Mouse (Mus musculus) lung, postnatal 4 days (tissue): Measurements from ENCODE around the gene Spocd1.

ENCODE experiments used
- DNase-seq, 2 experiments: peaks; one replicate each; pipeline ENCODE4 v3.0.0; 2021

Spocd1 gene

DNA sequence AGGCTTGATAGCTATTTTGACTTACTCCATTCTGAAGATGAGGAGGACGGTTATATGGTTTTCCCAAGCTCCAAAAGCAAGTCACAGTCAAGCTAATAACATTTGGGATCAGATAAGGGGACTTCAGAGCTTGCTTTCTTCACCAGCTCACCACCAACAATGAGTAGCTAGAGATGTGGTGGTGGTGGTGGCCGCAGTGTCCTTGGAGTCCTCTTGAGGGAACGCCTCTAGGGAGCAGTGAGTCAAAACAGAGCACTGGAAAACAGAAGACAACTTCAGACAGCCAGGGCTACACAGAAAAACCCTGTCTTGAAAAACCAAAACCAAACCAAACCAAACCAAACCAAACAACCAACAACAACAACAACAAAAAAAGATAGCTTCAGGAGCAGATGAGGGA lies 10.1 kb upstream of the Spocd1 start:
- no peak for DNase-seq

DNA sequence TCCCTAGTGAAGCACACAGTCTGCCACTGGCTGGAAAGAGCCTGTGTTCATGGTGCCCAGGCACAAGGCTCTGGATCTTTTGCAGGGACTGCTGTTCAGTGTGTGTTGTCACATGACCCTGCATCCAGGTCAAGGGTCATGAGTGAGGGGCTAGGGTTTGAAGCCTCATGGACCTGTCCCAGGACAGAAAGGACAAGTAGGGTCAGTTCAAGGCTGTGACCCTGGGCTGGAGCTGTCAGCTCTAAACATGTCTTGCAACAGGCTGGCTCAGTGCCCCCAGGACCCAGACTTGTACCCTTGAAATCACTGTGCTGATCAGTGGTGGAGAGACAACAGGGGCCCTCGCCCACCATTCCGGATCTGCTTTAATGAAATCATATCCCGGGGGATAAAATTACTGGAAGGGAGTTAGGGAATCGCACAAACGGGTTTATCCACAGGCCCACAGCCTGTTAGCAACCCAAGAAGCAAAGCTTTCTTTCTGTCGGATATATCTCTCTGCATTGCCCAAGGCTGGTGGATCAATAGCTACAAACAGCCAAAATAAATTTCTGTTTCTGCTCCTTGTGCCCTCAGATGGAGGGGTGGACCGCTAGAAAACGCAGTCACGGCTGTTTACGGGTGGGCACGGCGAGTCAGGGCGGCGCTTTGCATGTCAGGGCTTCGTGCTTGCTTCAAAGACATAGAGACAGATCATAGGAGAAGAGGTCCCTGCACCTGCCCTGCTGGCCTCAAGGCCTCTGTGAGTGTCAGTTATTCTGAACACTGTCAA lies 8.3 kb upstream of the Spocd1 start:
- DNase-seq = no peak

DNA sequence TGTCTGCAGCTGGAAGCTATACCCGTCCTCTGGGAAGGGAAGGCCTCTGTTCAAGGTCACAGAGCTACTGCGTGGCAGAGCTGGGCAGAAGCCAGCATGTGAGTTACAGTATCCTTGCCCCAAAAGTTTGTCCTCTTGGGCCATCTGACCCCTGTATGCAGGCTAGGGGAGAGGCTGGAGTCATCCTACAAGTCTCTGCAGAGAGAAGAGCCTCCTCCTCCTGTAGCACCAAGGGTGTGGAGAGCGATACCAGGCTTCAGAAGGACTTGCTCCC lies 7.8 kb upstream of the Spocd1 start:
- DNase-seq = no peak

DNA sequence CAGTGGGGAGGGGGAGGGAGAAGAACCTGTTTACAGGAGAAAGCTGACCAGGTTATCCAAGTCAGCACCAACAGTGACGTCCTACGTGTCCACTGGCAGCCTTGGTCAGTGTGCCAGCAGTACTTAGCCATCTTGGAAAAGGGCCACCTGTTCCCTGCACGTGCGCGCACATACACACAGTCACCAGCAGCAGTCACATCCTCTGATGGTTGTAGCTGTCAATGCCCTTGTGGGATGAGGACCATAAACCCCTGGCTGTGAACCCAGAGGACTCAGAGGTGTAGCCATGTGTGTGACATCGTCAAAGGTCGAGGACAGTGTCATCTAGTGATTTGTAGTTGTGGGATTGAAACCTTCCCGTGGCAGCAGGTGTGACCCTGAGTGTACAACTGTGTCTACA lies 4.9 kb upstream of the Spocd1 start:
- DNase-seq = no peak

DNA sequence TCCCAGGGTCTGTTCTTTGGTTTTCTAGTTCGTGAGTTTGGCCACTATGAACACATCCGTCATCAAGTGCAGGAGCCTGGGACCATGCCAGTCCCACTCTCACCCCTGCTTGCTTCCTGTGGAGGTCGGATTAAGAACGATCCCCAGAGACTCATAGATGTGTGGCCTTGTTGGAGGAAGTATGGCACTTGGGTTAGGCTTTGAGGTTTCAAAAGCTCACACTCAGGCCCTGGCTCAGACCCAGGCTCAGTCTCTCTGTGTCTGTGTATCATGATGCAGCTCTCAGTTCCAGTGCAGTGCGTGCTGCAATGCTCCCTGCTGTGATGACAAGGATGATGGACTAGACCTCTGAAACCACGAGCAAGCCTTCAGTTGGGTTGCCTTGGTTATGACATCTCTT lies 4.4 kb upstream of the Spocd1 start:
- DNase-seq = peak; percentile 18 to 45

DNA sequence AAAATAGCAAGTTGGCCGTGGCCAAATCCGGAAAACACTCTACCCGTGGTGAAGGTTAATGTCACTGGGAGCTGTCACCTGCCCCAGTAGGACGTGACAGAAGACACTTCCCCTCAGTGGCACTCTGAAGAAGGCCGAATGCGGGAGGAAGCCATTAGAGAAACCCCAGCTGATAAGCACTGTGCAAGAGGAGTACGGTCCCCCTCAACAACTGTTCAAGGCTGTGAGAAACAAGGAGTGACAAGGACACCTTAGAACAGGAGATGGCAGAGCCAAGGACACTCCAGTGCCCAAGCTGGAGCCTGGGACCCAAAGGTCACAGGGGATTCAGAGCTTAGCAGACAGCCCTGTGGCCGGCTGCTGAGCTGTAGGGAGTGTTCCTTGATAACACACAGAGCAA lies 2.5 kb upstream of the Spocd1 start:
- no peak for DNase-seq

DNA sequence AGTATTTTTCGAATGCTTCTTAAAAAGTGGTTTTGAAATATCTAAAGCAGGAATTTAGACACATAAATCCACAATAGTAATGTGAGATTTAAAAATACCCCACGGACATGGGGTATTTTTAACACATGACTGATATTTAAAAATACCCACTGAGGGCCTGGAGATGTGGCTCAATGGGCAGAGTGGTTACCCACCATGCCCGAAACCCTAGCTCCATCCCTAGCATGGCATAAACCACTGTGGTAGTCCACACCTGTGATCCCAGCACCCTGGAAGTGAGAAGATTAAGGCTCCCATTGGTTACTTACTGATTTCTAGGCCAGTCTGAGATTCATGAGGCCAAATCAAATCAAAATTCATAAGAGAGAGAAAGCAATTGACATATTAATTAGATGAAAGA lies 2.0 kb upstream of the Spocd1 start:
- no peak for DNase-seq

DNA sequence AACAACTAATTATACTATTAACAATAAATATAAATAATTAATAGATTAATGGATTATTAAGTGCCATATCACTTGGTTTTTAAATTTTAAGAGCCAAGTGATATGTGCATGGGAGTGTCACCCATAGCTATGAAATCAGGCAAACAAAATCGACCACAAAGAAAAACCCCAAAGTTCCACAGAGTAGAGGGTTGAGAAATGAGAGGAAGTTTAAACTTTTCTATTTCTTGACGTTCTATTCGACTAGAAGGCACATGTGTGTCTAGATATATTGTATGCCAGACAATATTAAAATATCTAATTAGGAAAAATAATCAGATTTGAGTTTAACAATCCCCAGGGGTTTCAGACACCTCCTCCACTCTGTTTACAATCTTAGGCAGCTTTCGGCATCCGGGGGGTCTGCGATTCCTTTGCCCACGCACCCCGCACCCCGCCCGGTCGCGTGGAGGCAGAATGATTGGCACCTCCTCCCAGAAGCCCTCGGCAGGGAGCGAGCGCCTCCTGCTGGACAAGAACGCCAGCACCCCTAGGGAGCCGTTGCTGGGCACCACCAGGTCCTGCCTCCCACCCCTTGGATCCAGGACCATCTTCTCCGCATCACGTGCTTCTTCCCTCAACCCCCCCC lies 811 bp upstream of the Spocd1 start:
- DNase-seq = peak; percentile 81 to 91

DNA sequence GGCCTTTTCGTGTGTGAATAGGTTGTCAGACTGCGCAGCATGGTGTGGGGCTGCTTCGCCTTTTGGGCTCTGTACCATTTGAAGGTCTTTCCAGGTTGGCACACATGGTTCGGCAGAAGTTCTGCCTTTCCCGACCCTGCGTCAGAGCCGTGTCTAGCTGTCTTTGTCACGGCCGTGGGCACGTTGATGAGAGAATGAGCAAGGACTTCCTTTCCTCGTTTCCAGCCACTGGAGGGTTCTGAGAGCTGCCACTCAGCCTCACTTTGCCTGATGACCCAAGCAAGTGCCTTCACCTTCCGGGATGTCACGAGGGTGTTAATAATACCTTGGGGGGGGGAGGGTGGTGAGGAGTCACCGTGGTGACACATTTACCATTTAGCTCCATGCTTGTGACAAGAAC lies 4.6 kb downstream of the Spocd1 start:
- no peak for DNase-seq

DNA sequence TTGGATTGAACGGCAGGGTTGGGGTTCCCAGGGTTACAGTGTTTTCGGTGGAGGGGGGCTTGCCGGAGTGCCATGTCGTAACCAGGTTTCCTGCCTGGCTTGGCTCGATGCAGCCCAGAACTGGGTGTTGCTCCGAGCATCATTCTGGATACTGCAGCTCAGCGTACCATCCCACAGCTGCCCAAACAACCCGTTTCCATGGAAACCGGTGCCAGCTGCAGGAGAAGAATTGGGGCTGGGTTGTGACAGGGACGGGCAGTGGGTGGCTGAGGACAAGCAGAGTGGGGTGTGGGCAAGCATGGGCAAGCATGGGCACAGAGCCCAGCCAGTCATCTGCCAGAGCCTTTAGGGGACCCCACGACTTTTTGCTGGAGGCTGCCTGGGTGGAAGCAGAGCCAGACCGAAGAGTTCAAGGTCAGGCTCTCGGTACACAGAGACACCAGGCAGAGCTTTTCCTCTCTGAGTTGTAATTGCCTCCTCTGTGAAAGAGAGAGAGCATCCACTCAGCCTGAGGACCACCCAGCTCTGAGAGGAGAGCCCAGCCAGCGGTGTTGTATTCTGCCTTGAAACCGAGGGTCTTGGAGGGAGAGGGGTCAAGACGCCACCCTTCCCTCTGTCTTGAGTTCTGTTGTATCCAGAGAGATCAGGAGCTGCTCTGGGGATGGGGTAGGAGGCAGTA lies 5.3 kb downstream of the Spocd1 start:
- no peak for DNase-seq

DNA sequence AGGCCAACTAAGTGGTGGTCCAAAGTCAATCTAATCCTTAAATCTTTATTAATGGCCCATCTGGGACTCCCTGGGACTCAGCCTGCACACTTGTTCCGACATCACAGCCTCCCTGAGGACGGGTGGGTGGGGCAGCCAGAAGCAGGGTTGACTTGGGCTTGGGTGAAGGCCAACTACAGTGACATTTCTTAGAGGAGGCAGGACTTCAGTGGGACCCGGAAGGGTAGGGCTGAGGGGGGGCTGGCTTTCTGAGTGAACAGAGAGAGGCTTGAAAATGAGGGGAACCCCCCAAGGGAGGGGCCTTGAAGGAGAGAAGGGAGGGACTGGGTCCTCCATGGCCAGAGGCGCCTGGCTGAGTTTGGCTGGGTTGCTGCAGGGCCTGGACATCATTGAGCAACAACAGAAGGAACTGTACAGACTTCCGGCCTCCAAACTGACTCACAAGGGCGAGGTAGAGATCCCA lies 22.3 kb downstream of the Spocd1 start:
- peak; percentile 64 to 76 for DNase-seq

DNA sequence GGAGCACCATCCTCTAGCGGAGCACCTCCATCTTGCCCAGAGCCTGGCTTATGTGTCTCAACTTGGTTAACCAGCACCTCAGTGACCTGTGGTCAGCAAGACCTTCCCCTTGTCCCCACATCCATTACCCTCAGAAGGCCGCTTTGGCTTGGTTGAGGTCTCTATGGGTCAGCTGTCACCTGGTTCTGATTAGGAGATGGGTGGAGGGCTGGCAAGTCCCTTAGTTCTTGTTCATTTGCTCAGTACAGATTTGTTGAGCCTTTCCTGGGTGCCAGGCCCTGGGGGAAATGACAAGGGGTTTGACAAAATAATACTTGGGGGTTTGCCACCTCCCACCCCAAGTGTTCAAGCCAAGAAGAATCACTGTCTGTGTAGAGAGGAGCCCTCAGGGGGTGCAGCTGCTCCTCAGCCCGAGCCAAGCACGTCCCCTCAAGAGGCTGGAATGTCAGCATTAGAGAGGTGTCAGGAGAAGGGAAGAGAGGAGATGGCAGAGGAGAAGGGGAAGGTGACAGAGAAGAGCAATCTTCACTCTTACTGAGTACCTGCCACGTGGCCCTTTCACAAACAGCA lies 23.3 kb downstream of the Spocd1 start:
- no peak for DNase-seq

DNA sequence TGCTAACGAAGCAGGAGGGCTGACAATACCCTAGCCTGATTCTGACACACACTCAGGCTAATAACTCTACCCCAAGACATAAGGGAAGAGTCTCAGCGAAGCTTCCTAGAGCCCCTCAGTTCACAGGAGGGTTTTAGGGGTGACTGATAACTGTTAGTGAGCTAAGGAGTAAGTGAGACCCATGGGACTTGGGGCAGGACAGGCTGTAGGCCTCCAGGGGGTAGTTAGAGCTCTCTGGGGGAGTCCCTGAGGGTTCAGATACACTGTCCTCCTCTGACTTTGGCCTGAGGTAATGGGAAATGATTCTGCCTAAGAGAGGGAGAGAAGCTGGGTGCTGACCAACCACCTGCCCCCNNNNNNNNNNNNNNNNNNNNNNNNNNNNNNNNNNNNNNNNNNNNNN lies 25.5 kb downstream of the Spocd1 start:
- DNase-seq = no peak

DNA sequence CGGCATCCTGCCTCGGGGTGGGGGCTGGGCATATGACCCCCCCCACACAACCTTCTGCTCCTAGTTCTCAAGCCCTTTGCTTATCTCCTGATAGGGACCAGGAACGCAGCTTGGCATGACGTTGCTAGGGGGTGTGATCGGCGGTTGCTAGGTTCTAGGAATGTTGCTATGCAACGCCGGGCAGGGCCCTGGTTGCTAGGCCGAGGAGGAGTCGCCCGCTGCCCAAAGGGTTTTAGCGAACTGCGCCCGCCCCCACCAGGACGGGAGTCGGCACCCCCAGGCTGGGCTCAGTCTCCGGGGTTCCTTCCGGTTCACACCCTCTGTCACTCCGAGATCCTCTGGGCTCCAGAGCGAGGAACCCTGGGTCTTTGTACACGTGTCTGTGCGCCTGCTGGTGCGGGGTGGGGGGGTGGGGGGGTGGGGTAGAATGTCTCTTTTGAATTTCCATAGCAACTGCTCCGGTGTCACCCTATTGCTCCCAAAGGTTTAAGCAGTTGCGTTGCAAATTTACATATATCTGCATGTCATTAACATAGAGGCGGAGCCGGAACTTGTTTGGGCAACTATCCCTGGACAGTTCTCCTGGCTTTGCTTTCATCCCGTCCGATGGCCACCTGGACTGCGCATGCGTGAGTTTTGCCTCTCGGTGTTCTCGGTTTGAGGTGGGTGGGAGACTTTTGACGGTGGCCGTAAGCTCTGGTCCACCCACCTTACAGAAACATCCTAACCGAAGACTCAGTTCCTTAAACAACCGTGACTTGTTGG lies 31.3 kb downstream of the Spocd1 start:
- DNase-seq = peak; percentile 71 to 77

DNA sequence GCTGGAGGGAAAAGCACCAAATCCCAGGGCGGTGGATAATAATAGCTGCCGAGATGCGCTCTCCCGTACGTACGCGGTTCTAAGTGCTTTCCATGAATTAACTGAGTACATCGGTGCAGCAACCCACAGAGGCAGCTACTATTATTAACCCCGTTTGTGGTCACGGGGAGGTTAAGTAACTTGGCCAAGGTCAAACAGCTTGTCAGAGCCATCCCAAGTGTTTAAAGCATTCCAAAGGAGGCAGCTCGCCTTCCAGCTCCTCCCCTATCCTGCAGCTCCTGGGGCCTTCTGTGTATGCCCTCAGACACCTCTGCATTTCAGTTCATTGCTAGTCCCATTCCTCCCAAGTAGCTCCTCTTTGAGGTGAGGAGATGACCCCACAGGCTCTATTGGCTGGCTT lies 36.2 kb downstream of the Spocd1 start:
- no peak for DNase-seq

DNA sequence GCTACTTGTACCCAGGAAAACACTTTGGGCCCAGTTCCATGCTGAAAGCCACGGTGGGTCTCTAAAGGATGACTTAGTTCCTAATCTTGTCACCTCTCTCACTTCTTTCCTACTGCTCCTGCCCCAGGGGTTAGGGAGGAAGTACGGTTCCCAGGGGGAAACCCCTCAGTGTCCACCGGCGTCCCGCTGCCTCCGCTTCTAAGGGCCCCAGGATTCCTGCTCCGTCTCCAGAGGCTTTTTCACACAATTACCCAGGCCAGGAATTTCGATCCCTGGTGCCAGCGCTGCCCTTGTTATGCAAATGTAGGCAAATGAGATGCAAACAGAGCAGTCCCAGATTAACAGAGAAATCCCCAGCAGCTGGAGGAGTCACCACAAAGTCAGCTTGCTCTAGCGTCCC lies 37.2 kb downstream of the Spocd1 start:
- DNase-seq = no peak

DNA sequence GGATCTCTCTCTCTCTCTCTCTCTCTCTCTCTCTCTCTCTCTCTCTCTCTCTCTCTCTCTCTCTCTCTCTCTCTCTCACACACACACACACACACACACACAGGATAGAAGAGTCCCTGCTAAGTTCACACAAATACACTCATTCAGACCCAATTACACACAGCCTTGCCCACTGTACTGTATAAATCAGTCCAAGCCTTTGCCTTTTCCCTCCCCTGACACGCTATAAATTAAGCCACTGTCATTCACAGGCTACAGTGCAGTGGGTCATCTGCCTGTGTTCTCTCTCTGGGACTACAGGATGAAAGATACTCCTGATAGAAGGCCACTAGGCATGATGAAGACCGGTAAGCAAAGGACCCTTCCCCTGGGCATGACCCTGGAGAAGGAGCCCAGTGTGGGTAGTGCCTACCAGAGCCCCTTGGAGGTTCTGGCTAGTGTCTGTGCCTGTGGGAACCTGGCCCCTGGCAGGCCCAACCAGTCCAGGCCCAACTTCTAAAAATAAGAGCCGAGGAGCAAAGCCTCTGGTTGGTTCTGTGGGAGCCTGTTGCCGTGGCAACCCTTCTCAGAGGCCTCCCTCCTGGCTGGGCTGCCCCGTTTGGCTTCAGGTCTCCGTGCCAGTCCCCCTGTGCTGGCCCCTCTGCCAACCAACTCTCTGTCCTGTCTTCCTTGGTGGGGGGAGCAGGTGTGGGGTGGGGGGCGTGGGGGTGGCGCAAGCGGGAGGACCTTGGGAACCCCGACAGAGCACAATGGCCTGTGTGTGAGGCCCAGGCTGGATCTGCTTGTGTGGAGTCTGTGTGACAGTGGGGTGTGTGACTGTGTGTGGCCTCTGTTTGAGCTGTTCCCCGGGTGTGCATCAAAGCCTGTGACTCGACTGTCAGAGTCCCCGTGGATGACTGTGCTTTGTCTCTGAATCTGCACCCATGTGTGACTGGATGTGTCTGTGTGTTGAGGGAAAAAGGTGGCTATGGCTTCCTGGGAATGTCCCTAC lies 38.3 kb downstream of the Spocd1 start:
- no peak for DNase-seq

DNA sequence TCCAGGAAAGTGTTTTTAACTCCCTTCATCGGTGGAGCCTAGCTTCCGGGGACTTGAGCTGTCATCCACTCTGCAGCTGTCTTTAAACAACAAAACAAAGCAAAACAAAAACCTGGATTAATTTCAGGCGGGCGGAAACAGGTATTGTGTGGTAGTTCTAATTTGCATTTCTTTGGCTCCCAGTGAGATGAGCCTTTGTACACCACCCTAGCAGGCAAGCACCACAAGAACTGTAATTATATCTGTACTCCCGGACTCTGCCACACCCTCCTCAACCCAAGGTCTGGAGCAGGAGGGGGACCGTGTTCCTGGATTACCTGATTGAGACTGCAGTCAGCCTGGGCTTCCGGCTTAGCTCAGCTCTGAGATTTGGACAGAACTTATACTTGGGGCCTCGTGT lies 41.1 kb downstream of the Spocd1 start:
- no peak for DNase-seq

DNA sequence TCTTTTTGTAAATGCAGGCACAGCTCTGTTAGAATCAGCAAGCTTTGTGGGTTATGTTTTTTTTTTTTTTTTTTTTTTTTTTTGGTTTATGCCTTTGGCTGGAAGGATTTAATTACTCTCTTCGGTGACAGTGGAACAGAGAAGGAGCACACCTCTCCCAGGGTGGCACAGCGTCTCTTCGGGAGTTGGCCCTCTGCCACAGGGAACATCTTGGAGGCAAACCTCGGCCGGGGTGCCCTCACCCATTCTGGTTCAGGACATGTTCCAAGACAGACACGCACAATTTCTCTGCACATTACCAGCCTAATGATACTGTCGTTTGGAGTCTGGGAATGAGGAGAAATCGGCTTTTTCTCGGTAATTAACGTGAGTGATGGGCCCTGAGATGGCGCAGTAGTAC lies 41.8 kb downstream of the Spocd1 start:
- no peak for DNase-seq

DNA sequence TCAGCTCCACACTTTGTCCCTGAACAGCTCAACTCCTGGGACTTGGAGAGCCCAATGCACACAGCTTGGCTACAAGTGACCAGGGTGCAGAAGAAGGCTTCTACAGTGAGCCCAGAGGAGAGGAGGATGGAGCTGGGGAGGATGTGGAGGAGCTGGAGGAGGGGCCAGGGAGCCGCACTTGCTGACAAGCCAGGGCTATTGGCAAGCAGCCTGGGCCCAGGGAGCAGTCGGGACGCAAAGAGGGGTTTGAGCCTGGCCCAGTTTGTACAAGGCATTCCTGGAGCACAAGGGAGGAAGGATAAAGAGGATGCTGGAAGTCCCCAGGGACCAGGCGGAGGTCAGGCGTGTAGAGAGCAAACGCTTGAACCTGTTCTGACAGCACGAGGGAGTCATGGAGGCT lies 42.9 kb downstream of the Spocd1 start:
- no peak for DNase-seq

DNA sequence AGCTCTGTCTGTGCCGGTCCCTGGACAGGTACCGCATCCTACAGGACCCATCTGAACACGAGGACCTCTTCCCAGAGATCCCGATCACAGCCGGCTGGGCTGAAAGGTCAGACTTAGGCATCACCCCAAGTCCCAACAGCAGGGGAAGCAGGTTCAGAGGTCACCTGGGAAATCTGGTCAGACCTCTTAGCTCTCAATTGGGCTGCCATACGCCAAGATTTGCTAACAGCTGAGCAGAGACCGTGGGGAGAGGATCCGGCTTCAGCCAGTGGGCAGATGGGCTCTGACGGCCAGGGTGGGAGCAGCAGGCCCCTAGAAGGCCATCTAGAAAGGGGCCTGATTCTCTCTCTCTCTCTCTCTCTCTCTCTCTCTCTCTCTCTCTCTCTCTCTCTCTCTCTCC lies 45.2 kb downstream of the Spocd1 start:
- DNase-seq = no peak

DNA sequence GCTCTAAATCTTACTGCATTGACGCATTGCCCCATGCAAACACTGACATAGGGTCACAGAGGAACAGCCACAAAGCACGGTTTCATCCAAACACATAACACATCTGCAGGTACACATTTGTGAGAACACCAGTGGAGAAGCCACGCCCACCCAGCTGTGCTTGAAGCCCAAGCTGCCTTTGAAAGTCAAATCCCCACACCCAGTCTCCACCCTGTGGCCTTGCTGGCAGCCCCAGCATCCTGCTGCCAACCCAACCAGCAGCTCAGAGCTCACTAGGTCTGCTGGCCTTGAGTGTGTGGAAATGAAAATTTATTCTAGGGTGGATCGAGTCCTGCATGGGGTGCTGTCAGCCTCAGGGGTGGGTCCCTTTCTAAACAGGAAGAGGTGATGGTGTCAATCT lies 48.2 kb downstream of the Spocd1 start:
- no peak for DNase-seq
